Mouse (Mus musculus) cerebellum, adult 2 months (tissue): ENCODE data around the gene Mtmr11.

ENCODE experiments used
- CTCF ChIP-seq: fragments of 200-500 bp; IDR thresholded peaks from 2 replicates; pipeline ENCODE4 v1.5.1; 2011; ENCODE audit warnings: low read depth, mild to moderate bottlenecking, control low read depth, low read length, moderate library complexity, borderline replicate concordance; ENCODE audit not compliant: insufficient read depth
- POLR2A ChIP-seq: fragments of 200-500 bp; IDR thresholded peaks from 2 replicates; pipeline ENCODE4 v1.6.1; 2011; ENCODE audit warnings: low read length, control low read depth, borderline replicate concordance; ENCODE audit not compliant: insufficient read depth

GRCm38 (mm10) chr3:96209242-96209641, 47.4 kb downstream of the Mtmr11 start:
- TF ChIP-seq CTCF (peak; percentile 23; the same call in 1 of the 2 replicates), POLR2A (no peak)
